Mouse (Mus musculus): Measurements from ENCODE around the gene Slc11a1. TPM values are rescaled to one million over a fixed set of nuclear protein-coding genes. Genes with fewer than 3 reads are reported as not detected.

The Slc11a1 gene
- total RNA-seq, 2 experiments from 2014 or later = 3.6 to 8.1 TPM

GRCm38 (mm10) chr1:74387386-74387988 is 12.5 kb downstream of the Slc11a1 start:
- no peak for DNase-seq (ENCODE audit: low spot score)

GRCm38 (mm10) chr1:74388398-74388920 is 13.5 kb downstream of the Slc11a1 start:
- DNase-seq (ENCODE audit: low spot score) = no peak

- DNase-seq (ENCODE audit: low spot score) = no peak
Measured at GRCm38 (mm10) chr1:74389831-74390286, 14.9 kb downstream of the Slc11a1 start.

GRCm38 (mm10) chr1:74390287-74390906 is 15.4 kb downstream of the Slc11a1 start:
- DNase-seq (ENCODE audit: low spot score) = peak; percentile 75

- peak; percentile 98 for DNase-seq (ENCODE audit: low spot score)
Measured at GRCm38 (mm10) chr1:74390924-74391748, 16.1 kb downstream of the Slc11a1 start, which contains the start of gene Ctdsp1. TSS of gene Ctdsp1 (plus strand) at chr1:74391509.

GRCm38 (mm10) chr1:74391844-74392441 is 16.9 kb downstream of the Slc11a1 start:
- DNase-seq (ENCODE audit: low spot score) = peak; percentile 79

GRCm38 (mm10) chr1:74392446-74392994 is 17.5 kb downstream of the Slc11a1 start:
- DNase-seq (ENCODE audit: low spot score) = no peak

DNA sequence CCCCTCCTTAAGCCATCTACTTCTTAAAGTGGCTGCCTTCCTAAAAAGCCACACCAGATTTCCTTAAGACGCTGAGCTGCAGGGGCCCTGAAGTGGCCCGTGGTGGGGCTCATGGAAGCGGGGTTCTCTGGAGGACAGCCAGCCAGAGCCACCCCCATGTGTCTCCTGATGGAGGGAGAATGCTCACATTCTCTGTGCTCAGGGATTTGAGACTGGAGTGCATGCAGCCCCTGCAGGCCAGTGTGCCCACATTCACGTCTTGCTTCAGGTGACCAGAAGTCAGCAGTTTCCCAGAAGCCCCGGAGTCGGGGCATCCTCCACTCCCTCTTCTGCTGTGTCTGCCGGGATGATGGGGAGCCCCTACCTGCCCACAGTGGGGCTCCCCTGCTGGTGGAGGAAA is 18.0 kb downstream of the Slc11a1 start:
- no peak for DNase-seq (ENCODE audit: low spot score)

DNA sequence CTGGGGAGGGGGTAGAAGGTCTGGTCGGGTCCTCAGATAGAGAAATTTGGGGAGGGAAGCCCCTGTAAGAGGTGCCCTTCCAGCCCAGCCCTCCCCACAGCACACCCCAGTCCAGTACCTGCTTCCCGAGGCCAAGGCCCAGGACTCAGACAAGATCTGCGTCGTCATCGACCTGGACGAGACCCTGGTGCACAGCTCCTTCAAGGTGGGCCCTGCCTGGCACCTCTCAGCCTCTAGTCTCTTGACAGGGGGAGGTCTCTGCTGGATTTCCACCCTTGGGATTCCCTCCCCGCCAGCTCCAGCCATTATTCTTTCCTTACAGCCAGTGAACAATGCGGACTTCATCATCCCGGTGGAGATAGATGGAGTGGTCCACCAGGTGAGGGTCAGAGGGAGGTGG is 18.7 kb downstream of the Slc11a1 start:
- no peak for DNase-seq (ENCODE audit: low spot score)

- DNase-seq (ENCODE audit: low spot score) = no peak
Measured at GRCm38 (mm10) chr1:74394311-74394710, 19.3 kb downstream of the Slc11a1 start.

GRCm38 (mm10) chr1:74394858-74395257 is 19.9 kb downstream of the Slc11a1 start:
- DNase-seq (ENCODE audit: low spot score) = no peak

DNA sequence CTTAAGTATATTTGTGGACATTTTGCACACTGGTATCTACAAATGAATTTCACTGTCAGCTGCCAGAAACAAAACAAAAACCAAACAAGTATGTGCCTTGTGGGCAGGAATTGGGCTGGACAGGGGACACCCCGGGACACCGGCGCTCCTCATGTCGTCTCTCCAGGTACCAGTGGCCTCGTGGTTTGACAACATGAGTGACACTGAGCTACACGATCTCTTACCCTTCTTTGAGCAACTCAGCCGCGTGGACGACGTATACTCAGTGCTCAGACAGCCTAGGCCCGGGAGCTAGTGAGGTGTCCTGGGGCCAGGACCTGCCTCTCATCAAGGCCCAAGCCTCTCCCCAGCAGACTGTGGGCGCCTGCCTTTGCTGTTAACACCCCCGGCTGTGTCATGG is 20.3 kb downstream of the Slc11a1 start:
- no peak for DNase-seq (ENCODE audit: low spot score)

- DNase-seq (ENCODE audit: low spot score) = peak; percentile 50
Measured at GRCm38 (mm10) chr1:74396456-74397222, 21.6 kb downstream of the Slc11a1 start.

DNA sequence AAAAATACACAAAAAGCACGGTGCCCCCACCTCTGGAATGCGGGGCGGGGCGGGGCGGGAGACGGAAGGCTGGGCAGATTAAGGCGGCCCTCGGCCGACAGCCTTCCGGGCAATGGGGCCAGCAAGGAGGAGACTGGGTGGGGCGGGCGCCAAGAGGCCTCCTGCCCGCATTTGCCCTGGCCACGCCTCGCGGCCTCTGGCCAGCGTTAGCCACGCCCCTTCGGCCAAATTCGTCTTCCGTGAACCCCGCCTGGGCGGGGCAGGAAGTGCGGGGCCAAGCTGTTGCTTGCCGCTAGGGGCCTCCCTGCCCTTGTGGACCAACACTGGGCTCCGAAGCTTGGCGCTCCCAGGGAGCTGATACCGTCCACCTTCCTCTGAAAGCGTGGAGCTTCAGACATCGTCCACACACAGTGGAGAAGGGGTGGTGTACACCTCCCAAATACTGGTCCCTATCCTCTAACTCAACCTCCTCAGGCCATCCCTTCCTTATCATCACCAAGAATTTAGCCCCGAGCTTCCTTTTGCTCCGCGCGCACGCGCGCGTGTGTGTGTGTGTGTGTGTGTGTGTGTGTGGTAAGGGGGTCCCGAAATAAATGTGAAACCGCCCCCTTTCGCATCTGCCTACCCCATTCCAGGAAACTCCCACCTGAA is 22.4 kb downstream of the Slc11a1 start:
- peak; percentile 99 for DNase-seq (ENCODE audit: low spot score)

DNA sequence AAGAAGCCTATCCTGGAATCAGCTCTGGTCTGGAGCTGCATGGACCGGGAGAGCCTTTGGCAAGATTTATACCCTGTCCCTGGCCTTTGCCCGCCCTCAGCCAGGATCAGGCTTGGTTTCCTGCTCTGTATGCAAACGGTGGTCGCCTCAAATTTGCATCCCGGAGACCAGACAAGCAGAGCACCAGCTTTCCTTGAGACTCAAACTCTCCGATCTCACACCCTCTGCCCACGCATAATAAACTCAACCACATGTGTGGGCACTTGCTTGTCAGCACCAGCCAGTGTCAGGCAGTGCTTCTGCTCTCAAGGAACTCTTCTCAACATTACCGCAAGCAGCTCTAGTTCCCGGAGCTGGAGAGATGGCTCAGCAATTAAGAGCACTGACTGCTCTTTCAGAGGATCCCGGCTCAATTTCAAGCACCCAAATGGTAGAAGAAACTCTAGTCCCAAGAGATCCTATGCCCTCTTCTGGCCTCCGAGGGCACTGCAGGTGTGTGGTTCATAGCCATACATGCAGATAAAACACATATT is 23.0 kb downstream of the Slc11a1 start:
- DNase-seq (ENCODE audit: low spot score) = peak; percentile 76

- no peak for DNase-seq (ENCODE audit: low spot score)
Measured at GRCm38 (mm10) chr1:74400531-74400930, 25.5 kb downstream of the Slc11a1 start.

DNA sequence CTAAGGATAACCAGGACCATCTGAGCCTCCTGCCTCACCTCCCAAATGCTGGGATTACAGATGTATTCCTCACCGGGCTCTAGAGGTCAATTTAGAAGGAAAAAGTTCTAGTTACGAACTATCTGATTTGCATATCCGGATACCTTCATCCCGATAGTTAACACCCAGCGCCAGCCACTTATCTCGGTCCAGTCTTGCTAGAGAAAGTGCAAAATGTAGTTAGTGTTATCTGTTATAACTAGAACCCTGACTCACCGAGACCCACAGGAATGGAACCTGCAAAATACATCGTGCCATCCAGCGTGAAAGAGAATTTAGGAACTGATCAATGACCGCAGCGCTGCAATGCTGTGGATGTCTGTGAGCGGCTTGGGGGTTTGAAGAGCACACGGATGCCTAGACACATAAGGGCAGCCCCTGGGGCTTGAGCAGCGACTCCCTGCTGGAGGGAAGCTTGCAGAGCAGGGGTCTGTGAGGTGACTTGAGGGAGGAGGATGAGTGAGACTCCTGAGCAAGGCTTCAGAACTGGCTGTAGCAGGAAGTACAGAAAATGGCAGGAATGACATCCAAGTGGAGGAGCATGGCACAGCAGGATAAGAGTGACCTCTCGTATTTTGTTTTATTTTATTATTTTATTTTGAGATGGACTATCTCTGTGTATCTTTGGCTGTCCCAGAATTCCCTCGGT is 26.2 kb downstream of the Slc11a1 start:
- no peak for DNase-seq (ENCODE audit: low spot score)

DNA sequence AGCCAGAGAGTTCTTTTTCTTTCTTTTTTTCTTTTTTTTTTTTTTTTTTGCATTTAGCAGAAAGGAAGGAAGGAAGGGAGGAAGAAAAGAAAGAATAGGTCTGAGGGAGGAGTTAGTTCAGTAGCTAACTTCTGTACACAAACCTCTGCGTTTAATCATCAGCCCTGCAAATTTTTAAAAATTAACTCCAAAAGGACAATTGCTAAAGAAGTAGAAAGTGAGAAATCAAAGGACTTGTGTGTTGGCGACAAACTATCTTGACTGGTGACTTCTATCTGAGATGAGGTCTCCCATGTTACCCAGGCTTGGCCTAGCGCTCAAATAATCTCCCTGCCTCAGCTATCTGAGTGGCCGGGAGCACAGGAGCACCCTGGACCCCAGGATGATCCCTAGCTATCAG is 29.2 kb downstream of the Slc11a1 start:
- no peak for DNase-seq (ENCODE audit: low spot score)
